Mouse (Mus musculus) splenic B cell, adult 2 months (primary cell): ENCODE measurements around the gene Spon2.

ENCODE experiments used
- DNase-seq: peaks from one replicate; pipeline ENCODE4 v3.0.0-alpha.2; 2011; ENCODE audit warnings: low read depth, low spot score
- H3K27me3 ChIP-seq: 2 replicates; pipeline ENCODE4 v1.6.1; 2012; ENCODE audit warnings: mild to moderate bottlenecking, low read length, moderate library complexity, mixed read lengths; ENCODE audit not compliant: control insufficient read depth, poor library complexity, insufficient read depth, severe bottlenecking
- H3K36me3 ChIP-seq: 2 replicates; pipeline ENCODE4 v1.6.1; 2012; ENCODE audit warnings: mild to moderate bottlenecking, low read length, moderate library complexity, mixed read lengths; ENCODE audit not compliant: control insufficient read depth, poor library complexity, insufficient read depth, severe bottlenecking

The Spon2 gene

DNA sequence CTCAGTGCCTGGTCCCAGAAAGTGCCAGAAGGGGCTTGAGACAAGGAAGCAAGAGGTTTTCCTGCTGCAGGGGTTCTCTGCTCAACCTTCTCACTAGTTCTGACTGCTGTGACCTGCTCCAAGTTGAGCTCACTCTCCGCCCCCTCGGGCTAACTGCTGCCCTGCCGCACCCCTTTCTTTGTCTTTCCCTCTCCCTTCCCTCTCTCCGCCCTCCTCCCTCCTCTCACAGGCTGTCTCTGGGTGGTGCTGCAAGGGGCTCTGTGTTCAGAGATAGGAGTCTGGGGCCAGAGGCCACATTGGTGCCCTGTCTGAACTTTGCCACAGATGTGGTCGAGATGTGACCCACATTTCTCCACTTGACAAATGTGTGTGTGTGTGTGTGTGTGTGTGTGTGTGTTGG is at the start of gene Spon2:
Gene Spon2, minus strand, starts transcription at position 375 of the 400 bp plus-strand sequence.
- no peak for DNase-seq
- no peaks in the 10 kb centered on the region for H3K36me3 ChIP-seq
- no peaks in the 10 kb centered on the region; the same call in 1 of the 2 replicates for H3K27me3 ChIP-seq

DNA sequence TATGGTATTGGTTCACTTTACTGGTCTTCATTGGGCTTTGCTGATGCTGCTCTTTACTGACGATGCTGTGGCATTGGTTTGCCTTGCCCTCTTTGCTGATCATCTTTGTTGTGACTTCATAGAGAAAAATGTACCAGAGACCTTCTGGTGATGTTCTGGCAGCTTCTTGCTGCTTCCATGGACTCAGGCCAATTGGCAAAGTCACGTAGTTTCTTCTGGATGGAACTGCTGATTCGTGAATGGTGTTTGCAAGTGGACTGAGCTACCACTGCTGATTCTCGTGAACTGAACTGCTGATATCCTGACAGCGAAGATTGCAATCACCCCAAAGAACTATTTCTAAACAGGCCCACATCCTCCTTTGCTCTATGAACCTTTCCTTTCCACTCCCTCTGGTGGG is 36.2 kb upstream of the Spon2 start:
- H3K27me3 ChIP-seq: no peaks in the 10 kb centered on the region
- peaks cover 32% of the 10 kb centered on the region for H3K36me3 ChIP-seq
- DNase-seq: no peak

DNA sequence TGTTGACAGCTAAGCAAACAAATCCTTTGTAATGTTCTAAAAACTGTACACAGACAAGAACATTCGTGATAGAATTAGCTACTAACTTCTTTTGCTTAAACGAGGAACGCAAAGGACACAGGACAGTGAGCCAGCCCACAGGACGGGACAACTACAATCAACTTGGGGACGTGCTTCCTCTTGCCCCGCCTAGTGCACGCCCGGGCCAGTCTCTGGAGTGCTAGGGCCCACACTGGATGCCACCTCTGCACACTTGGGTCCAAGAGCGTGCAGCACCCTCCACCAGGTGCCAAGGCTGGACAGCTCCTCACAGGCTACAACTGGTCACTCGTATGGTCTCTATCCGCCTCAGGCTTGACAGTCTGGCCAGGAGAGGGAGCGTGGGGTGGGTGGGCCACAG is 29.9 kb upstream of the Spon2 start:
- no peaks in the 10 kb centered on the region for H3K27me3 ChIP-seq
- peaks cover 18% of the 10 kb centered on the region for H3K36me3 ChIP-seq
- DNase-seq: no peak

DNA sequence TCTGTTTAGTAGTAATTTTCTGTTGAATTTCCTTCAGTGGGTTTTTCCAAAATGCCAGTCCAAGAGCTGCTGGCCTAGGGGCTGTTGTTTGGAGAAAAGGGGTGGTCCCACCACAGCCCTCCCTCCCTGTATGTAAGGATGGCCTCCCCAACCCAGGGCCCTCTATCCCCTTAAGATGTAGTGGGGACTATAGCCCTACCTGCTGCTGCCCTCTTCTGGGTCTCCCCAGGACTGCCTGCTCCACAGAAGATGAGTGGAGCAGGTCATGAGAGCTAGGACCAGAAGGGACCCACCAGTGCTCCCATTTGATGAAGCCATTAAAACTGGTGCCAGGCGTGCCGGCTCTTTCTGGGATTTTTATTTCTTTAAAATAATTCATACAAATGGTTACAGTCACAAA is 29.1 kb upstream of the Spon2 start:
- Histone ChIP-seq H3K27me3 (no peaks in the 10 kb centered on the region), H3K36me3 (peaks cover 14% of the 10 kb centered on the region)
- DNase-seq: no peak

DNA sequence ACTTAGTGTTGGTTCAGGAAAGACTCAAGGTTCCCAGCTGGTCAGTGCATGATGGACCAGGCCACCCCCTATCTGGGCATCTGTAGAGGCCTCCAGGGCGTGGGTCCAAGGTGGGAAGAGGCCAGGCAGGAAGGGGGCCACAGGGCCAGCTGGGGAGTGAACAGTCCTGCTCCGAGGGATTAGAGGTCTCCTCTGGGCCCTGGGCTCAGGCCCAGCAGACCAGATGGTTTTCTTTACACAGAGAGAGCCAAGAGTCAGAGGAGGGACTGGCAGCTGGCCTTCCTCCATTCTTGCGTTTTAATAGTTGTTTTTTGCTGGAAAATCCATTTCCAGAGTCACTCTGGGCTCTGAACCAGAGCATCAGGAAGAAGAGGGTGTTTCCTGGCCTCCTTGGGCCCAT is 27.4 kb upstream of the Spon2 start:
- DNase-seq: no peak
- peaks cover 9% of the 10 kb centered on the region for H3K36me3 ChIP-seq
- H3K27me3 ChIP-seq: no peaks in the 10 kb centered on the region

DNA sequence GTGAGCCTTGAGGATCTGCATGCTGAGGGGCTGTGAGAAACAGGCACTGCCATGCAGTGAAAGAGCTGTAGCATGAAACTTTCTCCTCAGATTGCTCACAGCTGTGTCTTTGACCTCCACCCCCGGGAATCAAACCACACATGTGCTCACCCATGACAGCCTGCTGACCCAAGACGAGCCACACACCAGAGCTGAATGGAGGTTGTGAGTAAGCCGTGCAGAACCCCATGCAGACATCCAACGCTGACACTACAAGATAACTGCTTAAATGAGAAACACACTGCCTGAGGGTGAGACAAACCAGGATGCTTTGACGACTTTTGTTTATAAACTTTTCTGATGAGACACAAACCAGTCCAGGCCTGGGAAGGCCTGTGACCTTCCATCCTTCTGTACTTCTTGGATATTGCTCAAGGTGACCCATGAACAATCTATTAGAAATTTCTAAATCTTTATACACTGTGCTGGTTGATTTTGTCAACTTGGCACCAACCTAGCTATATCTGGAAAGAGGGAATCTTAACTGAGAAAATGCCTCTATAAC is 26.2 kb upstream of the Spon2 start:
- DNase-seq: peak; percentile 10
- no peaks in the 10 kb centered on the region for H3K27me3 ChIP-seq
- H3K36me3 ChIP-seq: peaks cover 5% of the 10 kb centered on the region

DNA sequence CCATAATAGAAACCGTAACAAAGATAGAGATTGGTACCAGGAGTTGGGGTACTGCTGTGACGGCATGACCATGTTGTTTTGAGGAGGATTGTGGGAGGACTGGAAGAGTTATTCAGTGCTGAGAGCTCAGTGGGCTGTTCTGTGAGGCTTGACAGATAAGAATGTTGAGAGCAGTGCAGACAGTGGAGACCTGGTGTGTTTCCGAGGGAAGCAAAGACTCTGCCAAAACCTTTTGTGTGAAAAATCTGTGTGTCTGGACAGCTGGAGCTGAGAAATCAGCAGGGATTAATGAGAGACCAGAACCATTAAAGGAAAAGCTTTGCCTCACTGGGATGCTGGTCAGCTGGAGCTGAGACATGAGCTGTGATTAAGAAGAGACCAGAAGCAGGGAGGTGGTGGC is 21.7 kb upstream of the Spon2 start:
- no peak for DNase-seq
- Histone ChIP-seq H3K36me3 (no peaks in the 10 kb centered on the region), H3K27me3 (no peaks in the 10 kb centered on the region)

DNA sequence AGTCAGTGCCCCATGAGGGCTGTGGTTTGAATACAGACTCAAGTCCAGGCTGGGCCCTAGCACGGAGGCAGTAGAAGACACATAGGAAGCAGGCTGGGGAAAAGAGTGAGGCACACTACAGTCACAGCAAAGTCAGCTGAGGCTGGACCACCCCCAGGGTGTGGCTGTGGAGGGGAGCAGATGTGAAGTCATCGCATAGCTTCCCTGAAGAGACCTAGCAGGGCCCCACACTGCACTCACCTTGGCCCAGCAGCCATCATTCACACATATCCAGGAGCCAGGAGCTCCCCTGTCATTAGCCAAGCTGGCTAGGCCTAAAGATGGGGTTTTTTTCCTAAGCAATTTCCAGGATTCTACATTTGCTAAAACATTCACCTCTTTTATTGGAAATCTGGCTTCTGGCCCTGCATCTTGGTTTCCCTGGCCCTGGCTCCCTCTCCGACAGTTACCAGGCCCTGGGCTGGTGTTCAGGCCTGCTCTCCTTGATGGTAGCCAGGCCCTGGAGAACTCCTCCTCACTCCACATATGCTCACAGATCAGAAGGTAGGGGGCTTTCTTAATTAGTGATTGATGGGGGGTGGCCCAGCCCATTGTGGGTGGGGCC is 21.0 kb upstream of the Spon2 start:
- DNase-seq: no peak
- H3K27me3 ChIP-seq: no peaks in the 10 kb centered on the region
- no peaks in the 10 kb centered on the region for H3K36me3 ChIP-seq

DNA sequence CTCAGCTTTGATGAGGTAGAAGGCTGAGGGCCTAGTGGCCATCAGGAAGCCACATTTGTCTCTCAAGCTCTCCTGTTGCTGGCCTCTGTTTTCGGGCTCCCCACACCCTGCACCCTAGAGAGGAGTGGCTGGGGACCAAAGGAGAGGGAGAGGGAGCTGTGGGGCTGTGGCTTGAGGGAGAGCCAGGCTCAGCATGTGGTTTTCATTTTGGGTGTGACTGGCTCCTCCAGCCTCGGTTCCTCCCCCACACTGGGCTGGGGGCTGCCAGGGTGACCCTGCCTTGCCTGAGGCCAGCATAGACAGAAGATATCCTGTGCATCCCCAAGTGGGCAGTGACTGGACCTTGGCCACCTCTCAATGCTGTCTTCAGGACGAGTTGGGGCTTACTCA is 20.0 kb upstream of the Spon2 start:
- Histone ChIP-seq H3K36me3 (no peaks in the 10 kb centered on the region), H3K27me3 (no peaks in the 10 kb centered on the region)
- DNase-seq: no peak

DNA sequence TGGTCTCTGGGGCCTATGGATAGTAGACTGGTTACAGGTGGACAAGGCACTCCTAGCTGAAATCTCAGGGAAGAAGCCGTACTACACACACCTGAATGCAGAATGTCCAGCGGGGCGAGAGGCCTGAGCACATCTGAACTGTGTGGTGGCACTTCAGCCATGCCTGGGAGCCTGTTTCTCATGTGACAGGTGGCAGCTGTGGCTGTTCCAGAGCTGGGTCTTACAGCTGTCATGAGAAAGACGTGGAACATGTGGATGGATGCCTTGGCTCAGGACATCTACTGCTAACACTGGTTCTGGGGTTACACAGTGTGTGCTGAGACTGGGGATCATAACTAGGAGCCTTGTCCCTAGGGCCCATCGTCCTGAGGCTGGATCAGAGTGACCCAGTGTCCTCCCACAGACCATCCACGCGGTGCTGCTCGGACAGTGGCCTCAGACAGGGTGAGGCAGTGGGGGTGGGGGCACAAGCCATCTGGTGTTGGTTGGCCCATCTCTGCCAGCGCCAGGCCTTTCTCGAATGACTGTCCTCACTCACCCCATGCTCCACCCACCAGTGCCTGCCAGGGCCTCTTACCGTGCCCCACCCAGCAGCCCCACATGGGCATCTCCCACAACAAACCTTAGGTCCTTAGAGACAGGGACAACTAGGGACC is 19.5 kb upstream of the Spon2 start:
- no peaks in the 10 kb centered on the region for H3K36me3 ChIP-seq
- H3K27me3 ChIP-seq: no peaks in the 10 kb centered on the region
- DNase-seq: no peak

DNA sequence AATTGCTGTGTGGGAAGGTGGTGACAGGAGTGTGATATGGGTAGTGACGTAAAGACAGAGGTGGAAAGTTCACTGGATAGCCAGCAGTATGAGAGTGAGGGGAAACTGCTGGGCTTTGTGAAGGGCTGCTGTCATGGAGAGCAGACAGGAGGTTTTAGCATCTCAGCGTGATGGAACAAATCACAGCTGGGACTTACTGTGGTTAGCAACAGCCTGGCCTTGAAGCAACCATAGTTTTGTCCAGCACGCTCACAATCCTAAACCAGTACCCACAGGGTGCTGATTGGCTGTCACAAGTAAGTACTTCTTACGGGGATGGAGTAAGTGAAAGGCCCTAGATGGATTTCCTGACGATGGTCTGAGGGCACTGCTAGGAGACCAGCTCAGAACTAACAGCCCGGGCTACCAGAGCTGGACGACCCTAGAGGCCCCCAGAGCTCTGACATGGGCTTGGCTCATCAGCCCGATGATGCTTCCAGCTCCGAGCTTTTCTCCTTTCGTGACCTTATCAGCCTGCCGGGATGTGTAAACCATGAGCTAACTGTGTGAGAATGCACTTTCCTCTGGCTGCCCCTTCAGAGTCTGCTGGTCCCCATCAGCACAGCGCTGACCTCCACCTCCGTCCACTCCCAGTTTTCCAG is 16.3 kb upstream of the Spon2 start:
- Histone ChIP-seq H3K36me3 (no peaks in the 10 kb centered on the region), H3K27me3 (no peaks in the 10 kb centered on the region)
- DNase-seq: no peak

DNA sequence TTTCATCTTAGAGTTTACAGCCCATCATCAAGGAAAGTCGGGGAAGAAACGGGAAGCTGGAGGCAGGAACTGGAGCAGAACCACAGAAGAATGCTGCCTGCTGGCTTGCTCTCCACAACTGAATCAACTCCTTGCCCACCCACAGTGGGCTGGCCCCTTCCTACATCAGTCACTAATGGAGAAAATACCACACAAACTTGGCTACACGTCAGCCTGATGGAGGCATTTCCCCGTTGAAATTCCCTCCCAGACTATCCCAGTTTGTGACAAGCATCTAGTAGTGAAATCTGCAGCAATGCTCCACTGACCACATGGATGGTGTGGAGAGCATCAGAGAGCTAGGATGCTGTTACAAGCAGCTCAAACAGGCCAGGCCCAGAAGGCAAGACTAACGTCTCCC is 14.5 kb upstream of the Spon2 start:
- H3K27me3 ChIP-seq: no peaks in the 10 kb centered on the region
- no peaks in the 10 kb centered on the region for H3K36me3 ChIP-seq
- no peak for DNase-seq

DNA sequence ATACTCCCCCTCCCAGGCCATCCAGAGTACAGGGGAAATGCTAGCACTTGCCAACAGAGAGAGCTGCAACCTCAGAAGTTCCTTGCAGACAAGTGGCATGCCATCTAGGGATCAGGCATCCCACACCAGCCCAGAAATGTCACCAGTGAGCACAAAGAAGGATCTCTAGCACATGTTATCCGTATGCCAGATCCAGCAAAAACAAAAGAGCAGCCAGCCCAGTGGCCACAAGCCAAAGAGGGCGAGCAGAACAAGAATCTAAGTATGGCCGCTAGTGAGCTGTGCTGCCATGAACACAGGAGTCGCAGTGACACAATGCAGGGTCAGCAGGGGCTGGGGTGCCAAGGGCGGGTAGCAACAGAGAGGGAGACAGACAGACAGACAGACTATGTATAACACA is 12.0 kb upstream of the Spon2 start:
- H3K27me3 ChIP-seq: no peaks in the 10 kb centered on the region
- DNase-seq: no peak

DNA sequence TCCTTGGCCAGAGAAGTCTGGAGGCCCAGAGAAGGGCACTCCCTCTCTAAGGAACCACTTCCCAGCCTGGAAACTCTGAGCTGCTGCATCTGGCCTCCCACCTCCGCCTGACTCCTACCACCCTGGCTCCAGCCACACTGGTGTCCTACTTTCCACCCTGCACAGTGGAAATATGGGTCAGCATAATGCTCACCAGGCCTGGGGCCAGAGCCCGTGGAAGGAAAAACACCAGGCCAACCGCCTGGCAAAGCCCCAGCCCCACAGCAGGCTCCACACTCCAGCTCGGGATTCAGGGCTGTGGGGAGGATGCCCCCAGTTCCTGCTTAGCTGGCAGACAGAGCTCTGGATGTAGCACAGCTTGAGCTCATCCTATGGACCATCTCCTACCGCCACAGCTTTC is 10.2 kb upstream of the Spon2 start:
- H3K36me3 ChIP-seq: no peaks in the 10 kb centered on the region
- DNase-seq: no peak

More for the DNA sequence above, 12.0 kb upstream of the Spon2 start:
- H3K36me3 ChIP-seq: no peaks in the 10 kb centered on the region

DNA sequence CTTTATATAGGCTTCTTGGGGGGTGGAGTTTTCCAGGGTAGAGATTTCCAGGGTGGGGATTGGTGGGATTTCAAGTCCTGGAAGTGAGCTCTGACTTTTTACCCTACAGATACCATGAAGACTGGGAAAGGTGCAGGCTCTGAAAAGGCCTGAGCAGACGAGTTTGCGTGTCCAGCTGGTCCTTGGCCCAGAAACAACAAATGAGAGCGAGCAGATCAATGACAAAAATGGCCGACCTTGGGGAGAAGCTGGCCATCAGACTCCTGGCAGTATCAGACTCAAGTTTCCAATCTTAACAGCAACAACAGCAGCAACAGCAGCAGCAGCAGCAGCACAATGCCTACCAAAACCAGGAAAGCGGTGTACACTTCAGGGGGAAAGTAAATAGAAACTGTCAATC is 7.4 kb upstream of the Spon2 start:
- no peak for DNase-seq
- no peaks in the 10 kb centered on the region for H3K27me3 ChIP-seq
- H3K36me3 ChIP-seq: no peaks in the 10 kb centered on the region

More for the DNA sequence above, 10.2 kb upstream of the Spon2 start:
- H3K27me3 ChIP-seq: no peaks in the 10 kb centered on the region
